Mouse (Mus musculus) kidney, adult 8-10 months (tissue): Measurements from ENCODE around the gene Rpa1.
"Not testable (repeated sequence)": the region's sequence is repeated elsewhere in the genome, so short reads cannot be mapped to it uniquely, and the experiment has no call there.

Experiments used
- DNase-seq, 2 experiments: peaks; one replicate each; pipeline ENCODE4 v3.0.0; 2022

Gene Rpa1

DNA sequence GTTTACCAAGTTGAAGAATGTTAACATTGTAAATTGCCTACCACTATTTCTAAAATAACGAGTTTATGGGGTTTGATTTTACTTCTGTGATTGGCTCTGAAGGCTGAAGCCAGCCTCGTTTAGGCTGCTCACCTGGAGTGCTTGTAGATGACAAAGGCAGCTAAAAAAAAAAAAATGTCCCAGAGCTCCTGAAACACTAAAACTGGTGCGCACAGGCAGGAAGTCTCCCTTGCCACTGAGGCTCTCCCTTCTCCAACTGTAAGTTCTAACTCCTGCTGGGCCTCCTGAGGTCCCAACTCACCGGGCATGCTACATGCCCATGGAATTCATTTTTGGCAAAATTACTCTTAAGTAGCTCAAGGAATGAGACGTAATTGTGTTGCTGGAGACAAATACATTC, 28.9 kb downstream of the Rpa1 start:
- DNase-seq: no peak

DNA sequence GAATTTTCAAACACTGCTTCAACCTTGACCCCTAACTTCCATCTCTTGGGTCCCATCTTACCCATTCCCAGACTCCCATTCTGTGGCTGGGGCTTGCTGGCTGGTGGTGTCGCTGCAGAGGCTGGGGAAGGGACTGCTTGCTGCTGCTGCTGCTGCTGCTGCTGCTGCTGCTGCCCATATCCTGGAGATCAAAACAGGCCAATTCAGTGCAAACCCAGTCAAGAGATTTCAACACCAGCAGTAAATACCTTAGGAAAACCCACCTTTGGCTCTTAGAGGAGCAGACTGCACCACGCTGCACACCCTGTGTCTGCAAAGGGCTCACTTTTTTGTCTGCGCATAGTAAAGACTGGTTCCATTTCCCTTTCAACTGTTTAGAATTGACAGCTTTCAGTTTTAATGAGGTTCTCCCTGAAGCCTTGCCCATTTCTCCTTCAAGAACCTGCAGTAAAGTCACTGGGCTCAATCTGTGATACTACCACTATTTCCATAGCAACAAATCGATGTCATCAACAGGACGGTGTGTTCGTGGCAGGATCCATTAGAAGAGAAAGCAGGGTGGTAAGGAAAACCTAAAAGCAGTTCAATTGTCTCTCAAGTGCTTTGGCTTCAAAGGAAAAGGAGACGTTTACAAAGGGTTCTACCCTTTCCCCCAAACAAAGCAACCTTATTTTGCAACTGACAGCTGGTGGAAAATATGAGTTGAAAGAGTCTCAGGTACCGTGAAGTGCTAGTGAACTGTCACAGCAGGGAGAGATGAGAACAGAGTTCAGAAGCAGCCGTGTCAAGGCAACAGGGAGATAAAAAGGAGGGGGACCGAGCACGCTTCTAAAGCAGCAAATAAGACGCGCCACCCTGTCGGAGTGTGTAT, 29.5 kb downstream of the Rpa1 start:
- no peak for DNase-seq

DNA sequence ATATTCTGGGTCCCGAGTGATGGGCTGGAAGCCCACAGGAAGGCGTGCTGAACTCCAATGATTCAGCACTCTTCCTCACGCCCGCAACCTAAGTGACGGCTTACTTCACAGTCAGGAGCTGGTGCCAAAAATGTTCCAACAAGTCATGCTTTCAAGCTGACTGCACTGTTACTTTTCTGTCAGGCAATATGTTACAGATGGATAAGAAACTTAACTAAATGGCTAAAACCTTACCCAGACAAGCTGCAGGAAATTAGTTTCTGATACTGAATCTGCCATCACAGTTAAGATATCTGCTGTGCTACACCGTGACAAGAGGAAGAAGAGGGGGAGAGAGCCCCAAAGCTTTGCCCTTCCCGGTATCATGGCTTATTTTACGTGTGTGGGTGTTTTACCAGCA, 34.3 kb downstream of the Rpa1 start:
- no peak for DNase-seq

DNA sequence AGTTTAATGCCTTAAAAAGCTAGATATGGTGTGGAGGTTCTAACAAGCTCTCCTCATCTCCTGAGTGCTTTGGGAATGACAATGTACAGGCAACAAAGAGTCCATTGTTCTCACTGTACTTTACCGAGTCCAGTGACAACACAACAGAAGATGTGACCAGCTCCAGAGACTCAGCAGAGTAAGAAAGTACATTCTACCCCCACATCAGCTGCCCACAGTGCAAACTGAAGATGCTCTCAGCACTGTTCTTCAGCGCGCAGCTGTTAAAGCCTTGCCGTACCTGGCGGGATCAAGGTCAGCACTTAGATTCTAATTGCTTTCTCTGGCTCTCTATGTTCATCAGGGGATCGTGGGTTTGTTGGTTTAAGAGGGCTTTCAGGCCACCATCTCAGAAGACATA, 36.4 kb downstream of the Rpa1 start:
- no peak for DNase-seq

DNA sequence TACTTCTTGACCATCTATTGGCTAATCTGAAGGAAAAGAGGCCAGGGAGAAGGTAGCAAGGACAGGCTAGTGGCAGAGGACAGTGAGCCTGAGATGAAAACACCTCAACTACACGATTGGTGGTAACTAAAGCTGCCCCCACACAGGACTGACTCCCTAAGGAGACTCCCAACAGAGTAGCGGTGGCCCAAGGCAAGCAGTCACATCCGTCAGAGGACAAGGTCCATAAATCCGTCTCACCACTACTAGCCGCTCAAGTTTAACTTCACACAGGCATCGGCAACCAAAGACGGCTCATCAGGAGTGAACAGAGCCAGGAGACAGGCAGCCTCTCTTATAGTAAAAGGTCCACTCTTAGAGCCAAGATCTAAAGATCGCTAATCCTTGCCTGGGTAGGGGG, 37.3 kb downstream of the Rpa1 start:
- no peak for DNase-seq

DNA sequence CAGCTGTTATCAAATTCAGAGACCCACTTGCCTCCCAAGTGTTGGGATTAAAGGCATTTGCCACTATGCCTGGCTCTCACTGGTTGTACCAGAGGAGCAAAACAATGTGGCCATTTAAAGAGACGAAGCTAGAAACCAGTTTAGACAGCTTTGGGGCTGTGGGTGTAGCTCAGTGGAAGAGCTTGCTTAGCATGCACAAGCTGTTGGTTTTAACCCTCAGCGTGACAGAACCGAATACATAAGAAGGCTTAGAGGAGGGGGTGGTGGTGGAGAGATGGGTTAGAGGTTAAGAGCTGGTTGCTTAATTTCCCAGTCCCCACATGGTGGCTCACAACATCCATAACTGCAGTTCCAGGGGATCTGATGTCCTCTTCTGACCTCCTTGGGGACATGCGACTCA, 39.5 kb downstream of the Rpa1 start:
- no peak for DNase-seq

DNA sequence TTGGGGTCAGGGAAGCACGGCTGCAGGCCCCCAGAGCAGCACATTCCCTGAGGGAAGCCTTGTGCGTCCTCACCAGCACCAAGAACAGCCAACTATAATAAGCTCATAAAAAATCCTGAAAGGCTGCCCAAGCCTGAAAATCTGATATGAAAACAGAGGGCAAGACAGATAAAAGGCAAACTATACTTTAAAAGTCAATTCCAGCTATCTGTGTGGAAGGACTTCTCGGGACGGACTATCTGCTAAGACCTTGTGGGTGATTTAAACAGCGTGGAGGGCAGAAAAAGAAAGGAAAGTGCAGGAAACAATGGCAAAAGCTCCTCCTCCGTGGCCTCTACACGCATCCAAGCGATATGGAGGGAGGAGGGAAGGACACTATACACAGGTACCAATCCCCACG, 43.3 kb downstream of the Rpa1 start:
- DNase-seq: no peak

DNA sequence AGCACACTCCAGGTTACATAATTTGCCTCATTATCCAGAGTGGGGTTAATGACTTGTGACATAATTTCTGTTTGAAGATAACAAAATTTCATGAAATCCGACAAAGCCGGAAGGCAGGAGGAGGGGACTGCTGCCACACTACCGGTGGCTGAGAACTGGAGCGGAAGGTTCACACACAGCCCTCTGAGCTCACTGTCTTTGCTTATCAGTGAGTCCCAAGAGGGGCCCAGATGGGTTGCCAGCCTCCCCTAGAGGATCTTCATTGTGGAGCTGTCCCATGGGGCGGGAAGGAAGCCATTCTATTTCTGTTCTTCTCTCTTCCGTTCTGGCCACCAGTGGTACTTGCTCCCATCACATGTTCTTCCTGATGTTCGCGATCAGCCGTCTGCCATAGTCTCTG, 47.2 kb downstream of the Rpa1 start:
- no peak for DNase-seq

DNA sequence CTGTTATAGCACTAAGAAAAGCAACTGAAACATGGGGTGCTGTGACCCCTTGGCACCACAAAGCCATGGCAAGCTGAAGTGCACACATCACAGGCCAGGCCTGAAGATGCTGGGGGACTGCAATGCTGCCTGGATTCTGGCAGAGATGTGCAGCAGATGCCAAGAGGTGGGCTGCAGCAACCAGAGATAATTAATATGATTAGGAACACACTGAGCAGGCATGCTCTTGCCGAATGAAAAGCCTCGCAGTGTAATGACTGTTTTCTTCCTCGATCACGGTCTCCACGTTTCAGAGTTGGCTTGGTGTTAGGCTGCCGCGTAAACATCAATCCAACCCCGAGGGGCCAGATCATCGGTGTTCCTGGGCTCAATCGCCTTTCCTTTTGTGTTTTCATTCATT, 48.3 kb downstream of the Rpa1 start:
- no peak for DNase-seq

DNA sequence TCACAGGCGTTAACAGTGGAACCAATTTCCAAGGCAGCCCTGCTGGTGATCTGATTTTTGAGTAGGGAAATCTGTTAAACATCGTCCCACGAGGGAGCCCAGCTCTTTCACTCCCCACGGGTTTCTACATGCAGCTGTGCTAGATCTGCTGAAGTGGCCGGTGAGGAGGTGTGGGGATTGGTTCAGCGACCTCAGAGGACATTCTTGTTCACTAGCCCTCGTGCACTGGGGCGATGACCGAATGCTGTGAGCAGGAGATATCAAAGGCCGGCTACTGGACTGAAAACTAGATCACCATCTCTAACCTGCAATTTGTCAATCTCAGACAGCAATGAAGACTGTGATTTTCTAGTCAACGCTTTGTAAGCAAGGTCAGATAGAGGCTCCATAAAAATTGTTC, 49.6 kb downstream of the Rpa1 start:
- peak; percentile 56 to 63 for DNase-seq

DNA sequence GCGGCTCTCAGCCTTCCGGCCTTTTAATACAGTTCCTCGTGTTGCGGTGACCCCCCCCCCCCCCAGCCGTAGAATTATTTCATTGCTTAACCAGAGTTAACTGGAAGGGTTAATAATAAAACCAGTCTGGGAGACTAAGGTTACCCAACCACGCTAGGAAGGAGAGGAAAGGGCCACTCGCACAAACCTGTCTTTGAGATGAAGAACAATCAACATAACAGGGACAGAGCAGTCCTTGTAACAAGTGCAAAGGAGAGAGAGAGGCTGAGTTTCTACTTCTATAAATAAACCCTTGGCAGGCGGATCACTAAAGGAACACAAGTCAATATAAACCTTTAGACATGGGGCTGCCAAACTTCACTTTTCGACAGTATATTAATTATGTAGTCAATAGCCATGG, 50.5 kb downstream of the Rpa1 start:
- DNase-seq: peak; percentile 57 to 71

DNA sequence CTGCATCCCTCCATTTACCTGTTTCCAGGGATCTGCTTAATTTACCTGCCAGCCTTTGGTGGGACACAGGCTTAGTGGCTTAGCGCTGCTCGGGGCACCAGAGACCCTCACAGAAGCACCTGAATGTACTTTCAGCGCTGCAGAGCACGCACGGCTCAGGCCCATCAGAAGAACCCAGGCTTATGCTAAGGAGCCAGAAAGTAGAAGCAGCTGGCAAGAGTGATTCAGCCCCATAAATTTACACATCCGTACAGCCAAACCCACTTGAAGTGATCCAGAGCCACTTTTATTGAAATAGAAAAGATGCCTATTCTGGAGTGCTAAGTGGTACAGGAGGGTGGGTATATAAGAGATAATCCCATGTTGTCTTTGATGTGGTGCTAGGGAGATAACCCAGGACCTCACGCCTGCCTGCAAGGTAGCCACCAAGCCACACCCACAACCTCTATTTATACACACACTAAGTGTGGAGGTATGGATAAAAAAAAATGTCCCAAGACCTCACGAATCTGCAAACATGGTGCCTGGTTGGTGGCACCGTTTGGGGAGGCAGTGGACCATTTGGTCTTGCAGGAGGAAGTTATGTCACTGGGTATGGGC, 51.6 kb downstream of the Rpa1 start:
- no peak for DNase-seq

DNA sequence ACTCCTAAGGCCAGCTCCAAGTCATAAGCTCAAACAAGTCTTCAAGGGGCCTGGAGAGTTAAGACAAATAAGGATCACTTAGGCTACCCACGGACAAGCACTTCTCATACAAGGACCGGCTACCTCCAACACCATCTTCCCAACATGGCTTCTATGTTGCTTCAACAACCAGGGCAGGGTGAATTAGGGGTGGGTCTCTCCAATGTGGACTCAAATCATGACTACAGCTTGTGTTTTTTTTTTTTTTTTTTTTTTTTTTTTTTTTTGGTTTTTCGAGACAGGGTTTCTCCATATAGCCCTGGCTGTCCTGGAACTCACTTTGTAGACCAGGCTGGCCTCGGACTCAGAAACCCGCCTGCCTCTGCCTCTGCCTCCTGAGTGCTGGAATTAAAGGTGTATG, 52.6 kb downstream of the Rpa1 start:
- DNase-seq: not testable (repeated sequence)

DNA sequence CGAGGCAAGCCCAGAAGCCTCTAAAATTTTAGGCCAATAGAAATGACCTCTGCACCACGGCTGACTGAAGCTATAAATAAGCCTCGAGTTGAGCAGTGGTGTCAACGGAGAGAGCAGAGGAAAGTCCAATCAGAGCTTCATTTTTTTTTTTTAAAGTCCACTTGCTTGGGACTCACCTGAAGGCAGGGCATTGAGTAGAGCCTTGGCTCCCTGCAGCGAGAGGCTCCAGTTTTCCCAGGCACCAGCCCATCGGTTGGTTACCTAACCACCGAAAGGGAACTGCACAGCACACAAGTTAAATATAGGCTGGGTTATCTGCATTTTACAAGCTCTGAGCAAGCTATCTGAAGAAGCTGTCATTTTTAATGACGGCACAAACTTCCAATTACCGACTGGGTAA, 53.3 kb downstream of the Rpa1 start:
- peak; percentile 63 to 84 for DNase-seq

DNA sequence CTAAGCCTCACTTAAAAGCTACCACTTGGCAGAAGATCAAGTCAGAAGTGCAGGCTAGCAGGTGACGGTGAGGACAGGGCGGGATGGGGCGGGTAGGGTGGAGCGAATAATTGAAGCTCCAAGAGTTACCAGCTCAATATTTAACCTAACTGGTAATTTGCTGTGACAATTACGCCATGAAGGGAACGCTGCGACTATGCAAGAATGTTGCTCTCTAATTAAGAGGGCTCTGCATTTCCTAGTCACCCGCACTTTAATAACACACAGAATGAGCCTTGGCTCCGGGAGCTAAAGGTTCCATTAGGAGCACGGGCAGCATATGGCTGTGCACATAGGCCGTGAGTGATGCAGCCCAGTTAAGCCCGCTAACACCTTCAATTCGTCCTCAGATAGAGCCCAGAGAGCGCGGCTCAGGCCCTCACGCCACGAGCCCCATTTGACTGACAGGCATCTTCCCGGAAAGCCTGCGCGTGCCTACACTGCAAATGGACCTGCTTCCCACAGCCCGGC, 54.2 kb downstream of the Rpa1 start:
- peak; percentile 64 to 69 for DNase-seq

DNA sequence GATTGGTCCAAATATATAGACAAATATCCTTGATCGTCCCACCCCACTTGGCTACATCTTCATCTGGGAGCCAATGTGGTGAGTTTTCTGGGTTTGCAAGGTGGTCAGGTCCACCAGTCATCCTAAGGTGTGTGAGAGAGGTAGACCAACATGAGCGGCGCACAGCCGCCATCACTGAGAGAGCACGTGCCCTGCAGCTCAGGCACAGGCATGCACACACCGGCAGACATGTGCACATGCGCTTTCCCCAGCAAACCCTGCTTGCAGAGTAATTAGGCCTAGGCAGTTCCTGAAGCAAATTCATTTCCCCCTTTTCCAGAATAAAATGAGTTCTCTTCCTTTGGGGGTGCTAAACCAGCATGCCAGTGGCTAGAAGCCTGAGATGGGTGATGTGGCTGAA, 55.8 kb downstream of the Rpa1 start:
- no peak for DNase-seq

DNA sequence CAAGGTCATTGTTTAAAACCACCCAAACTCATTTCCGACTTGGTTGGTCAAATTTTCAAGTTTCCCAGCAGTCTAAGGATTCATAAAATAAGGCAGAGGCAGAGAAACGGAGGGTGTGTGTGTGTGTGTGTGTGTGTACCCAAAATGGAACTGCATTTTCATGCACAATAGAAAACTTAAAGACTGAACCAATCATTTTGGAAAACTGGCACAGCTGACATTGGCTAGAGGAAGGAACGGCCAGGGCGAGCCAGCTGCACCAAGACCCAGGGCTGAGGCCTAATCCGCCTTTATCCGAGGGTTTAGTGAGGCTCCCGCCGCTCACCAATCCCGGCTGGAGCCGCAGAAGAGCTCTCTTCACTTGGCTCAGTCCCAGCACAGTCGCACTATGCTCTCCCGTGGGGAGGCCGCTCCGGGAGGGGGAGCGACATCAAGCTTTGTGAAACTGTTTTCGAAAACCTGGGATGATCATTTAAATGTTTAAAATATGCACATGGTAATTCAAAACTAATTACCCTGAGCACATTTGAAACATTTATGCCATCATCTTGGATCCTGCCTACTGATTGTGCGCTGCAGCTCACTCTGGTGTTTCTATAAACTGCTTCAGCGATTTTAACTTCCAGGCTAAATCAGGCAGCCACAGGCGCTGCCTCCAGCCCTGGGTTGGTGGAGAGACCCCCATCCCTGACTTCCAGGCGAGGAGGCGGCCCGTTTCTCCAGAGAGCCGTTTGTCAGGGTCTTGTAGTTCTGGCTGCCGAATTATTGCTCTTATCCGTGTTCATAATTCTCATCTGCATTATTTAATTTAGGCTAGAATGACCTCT, 56.5 kb downstream of the Rpa1 start:
- peak; percentile 51 to 58 for DNase-seq

DNA sequence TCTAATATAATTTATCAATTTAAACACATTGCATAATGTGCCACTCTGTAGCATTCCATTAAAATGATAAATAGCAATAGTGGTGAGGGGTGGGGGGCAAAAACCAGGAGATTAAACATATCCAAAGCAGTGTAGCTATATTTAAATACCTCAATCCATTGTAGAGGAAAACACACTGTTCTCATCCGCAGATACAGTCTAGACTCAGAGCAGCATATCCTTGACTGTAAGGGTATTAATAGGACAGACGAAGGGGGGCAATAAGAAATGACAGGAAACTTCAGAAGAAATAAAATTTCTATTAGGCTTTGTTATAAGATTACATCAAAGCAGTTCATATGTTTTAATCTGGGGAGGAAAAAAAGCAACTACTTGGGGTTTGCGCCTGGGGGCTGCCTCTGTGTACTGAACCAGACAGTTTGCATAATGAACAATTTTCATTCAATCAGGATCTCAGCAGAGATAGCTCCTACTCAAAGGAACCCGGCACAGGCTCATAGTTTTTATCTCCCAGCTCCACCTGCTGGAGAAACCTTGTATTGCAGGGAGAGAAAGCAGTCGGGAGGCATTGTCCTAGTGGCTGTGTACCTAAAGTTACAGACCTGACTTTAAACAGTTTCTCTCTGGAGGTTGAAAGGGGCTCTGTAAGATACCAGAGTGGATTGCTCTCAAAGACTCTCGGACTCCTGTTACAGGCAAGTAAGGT, 57.4 kb downstream of the Rpa1 start:
- peak; percentile 88 to 96 for DNase-seq

DNA sequence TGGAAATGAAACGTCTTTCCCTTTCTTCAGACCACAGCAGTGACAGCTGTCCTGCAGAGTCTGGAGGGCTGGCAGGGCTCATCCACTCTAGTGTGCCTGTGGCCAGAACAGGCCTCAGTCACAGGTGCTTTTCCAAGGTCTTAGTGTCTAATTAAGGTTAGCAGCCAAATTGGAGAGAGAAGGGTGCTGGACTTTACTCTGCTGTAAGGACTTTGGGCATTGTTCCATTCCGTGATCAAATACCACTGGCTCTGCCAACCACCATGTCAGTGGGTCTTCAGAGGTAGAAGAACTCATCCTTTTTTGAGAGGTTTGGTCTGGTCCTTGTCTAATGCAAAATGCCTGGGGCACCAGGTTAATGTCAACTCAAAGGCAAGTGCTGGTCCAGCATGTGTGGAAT, 59.0 kb downstream of the Rpa1 start:
- peak; percentile 46 to 55 for DNase-seq

DNA sequence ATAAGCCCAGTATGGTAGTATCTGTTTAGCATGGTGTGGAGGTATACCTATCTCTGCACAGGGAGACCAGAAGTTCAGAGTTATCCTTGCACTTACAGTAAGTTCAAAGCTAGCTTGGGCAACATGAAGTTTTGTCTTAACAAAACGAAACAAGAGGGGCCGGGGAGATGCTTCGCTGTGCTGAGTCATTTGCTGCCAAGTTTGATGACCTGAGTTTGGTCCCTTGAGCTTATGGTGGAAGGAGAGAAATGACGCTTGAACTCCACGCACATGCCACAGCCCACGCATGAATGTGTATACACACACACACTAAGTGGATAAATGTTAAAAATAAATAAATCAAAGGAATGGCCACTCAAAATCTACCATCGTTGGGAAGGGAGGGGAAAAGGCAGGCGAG, 59.6 kb downstream of the Rpa1 start:
- no peak for DNase-seq

DNA sequence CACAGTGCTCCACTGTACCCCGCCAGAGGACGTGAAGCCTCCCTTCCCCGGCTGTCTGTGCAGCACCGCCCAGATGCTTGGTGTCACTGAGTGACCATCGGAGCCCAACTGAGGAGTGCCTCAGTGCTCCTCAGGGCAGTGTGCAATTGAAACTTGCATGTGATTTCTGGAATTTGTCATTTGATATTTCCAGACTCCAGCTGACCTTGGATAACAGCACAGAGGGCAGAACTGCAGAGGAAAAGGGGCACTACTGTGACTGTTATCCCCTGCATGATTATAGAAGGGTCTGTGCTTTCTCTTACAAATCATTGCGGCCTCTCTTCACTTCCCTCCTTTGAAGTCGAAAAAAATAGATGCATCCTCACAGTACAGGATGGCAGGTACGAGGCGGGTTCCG, 60.2 kb downstream of the Rpa1 start:
- DNase-seq: no peak

DNA sequence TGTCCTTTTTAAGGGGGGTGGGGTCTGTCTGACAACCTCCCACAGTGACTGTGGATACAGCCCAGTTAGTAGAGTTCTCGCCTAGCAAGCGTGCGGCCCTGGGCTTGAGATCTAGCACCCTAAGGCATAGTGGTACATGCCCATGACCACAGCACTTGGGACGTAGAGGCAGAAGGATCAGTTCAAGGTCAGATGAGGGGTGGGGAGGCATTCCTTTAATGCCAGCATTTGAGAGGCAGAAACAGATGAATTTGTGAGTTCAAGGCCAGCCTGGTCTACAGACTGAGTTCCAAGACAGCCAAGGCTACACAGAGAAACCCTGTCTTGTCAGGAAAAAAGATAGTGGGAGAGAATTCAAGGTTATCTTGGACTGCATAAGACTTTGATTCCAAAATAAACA, 61.3 kb downstream of the Rpa1 start:
- no peak for DNase-seq

DNA sequence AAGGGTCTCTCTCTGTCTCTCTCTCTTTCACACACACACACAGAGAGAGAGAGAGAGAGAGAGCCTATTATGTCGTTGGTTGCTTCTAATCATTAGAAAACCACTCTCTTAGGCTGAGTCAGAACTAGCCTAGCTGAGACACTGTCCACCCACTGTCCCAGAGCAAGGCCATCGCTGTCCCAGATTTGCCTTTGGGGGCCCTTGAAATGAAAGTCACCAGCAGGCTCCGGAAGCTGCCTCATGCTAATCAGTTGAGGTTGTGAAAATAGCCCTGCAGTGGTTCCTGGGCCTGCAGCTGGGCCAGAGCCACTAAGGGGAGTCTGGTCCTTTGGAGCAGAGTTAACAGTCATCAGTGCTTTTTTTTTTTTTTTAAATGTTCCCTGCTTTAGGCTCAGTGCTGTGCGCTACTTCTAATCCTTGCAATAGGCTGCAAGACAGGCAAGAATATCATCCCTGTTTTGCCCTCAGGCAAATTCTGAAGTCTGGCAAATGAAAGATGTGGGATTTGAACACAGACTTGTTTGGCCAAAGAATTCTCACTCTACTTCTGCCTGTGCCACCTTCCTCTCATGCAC, 62.1 kb downstream of the Rpa1 start:
- no peak for DNase-seq
